Mouse (Mus musculus): ENCODE measurements around the gene Ppat. TPM values are rescaled to one million over a fixed set of nuclear protein-coding genes. Genes with fewer than 3 reads are reported as not detected.

Gene Ppat
- total and polyA plus RNA-seq, 3 experiments = 5.5 to 17.6 (median 13.3) TPM

GRCm38 (mm10) chr5:76906155-76906499, 45.3 kb downstream of the Ppat start:
- Histone ChIP-seq H3K27me3 (ENCODE audit: control insufficient read depth, insufficient read depth, low read length) (no peaks in the 10 kb centered on the region), H3K9ac (ENCODE audit: low read depth, low read length) (peak overlapping the region; percentile 77), H3K79me2 (replicated peaks; ENCODE audit: control insufficient read depth, insufficient read depth, low read length) (no peaks in the 10 kb centered on the region), H3K4me1 (ENCODE audit: control insufficient read depth, insufficient read depth, low read length) (peaks cover 3% of the 10 kb centered on the region; the same call in 1 of the 2 replicates), H3K27ac (peak overlapping the region; percentile 90; the same call in 1 of the 2 replicates), H3K4me3 (peak overlapping the region; percentile 95), H3K36me3 (ENCODE audit: control insufficient read depth, insufficient read depth, low read length) (no peaks in the 10 kb centered on the region)
- WGBS = 30% methylated on average over 3 of the region's 3 CpGs
- no peak for DNase-seq
- intact Hi-C loops (cut with DNase I) = no loop called here
- TF ChIP-seq POLR2A (IDR thresholded peaks at IDR 0.05; ENCODE audit: insufficient read depth, low read depth, low read length) = no peak
- TF ChIP-seq EP300 (IDR thresholded peaks at IDR 0.05; ENCODE audit: insufficient read depth, low read depth, low read length) = no peak
- no peak for TF ChIP-seq CTCF (IDR thresholded peaks at IDR 0.05)

GRCm38 (mm10) chr5:76905405-76906154, 45.8 kb downstream of the Ppat start, which contains the start of gene Aasdh:
Gene Aasdh, minus strand, starts transcription at chr5:76905514.
- DNase-seq = peak; percentile 94 to 98
- H3K27me3 ChIP-seq (ENCODE audit: control insufficient read depth, insufficient read depth, low read length) = no peaks in the 10 kb centered on the region
- peak within 1 kb of the TSS; percentile 90 for H3K27ac ChIP-seq
- peak within 1 kb of the TSS; percentile 77 for H3K9ac ChIP-seq (ENCODE audit: low read depth, low read length)
- H3K4me1 ChIP-seq (ENCODE audit: control insufficient read depth, insufficient read depth, low read length) = peaks cover 3% of the 10 kb centered on the region; the same call in 1 of the 2 replicates
- TF ChIP-seq CTCF (IDR thresholded peaks at IDR 0.05) (peak; percentile 67), EP300 (IDR thresholded peaks at IDR 0.05; ENCODE audit: insufficient read depth, low read depth, low read length) (peak; percentile 78), POLR2A (IDR thresholded peaks at IDR 0.05; ENCODE audit: insufficient read depth, low read depth, low read length) (peak; percentile 99)
- WGBS = under 1% methylated on average over 47 of the region's 47 CpGs
- intact Hi-C loops (cut with DNase I) = loop anchor here (1.0 kb wide), 2 partner anchors 46 to 69 kb away; partner anchors contain the start of genes Paics, Ppat and Srp72
- H3K4me3 ChIP-seq = peak within 1 kb of the TSS; percentile 95
- H3K79me2 ChIP-seq (replicated peaks; ENCODE audit: control insufficient read depth, insufficient read depth, low read length) = no peaks in the 10 kb centered on the region
- no peaks in the 10 kb centered on the region for H3K36me3 ChIP-seq (ENCODE audit: control insufficient read depth, insufficient read depth, low read length)

GRCm38 (mm10) chr5:76904713-76905404, 46.5 kb downstream of the Ppat start:
- Histone ChIP-seq H3K79me2 (replicated peaks; ENCODE audit: control insufficient read depth, insufficient read depth, low read length) (no peaks in the 10 kb centered on the region), H3K36me3 (ENCODE audit: control insufficient read depth, insufficient read depth, low read length) (no peaks in the 10 kb centered on the region), H3K9ac (ENCODE audit: low read depth, low read length) (peak overlapping the region; percentile 77), H3K27ac (peak overlapping the region; percentile 90), H3K27me3 (ENCODE audit: control insufficient read depth, insufficient read depth, low read length) (no peaks in the 10 kb centered on the region), H3K4me3 (peak overlapping the region; percentile 95), H3K4me1 (ENCODE audit: control insufficient read depth, insufficient read depth, low read length) (peaks cover 3% of the 10 kb centered on the region; the same call in 1 of the 2 replicates)
- WGBS = 1% methylated on average over 19 of the region's 19 CpGs
- DNase-seq = no peak
- intact Hi-C loops (cut with DNase I) = loop anchor here (1.0 kb wide), 2 partner anchors 46 to 69 kb away; partner anchors contain the start of genes Paics, Ppat and Srp72
- TF ChIP-seq EP300 (IDR thresholded peaks at IDR 0.05; ENCODE audit: insufficient read depth, low read depth, low read length) (no peak), POLR2A (IDR thresholded peaks at IDR 0.05; ENCODE audit: insufficient read depth, low read depth, low read length) (no peak), CTCF (IDR thresholded peaks at IDR 0.05) (no peak)

DNA sequence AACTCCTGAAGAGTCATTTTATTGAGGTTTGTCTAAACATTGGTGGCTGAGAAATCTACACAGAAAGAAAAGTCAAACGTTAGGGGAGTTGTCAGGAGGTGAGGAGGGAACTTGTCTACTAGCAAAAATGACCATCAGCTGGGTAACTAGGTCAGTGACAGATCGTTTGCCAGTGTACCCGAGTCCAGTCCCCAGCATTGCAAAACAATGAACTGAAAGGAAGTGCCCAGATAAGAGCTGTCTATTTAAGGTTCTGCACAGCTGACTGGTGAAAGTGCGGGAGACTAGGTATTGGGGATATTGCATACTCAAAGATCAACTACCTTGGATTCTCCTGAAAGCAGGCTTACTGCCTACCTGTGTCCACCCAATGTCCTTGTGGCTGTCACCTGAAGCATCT, 49.2 kb downstream of the Ppat start:
- TF ChIP-seq CTCF (IDR thresholded peaks at IDR 0.05) (no peak), EP300 (IDR thresholded peaks at IDR 0.05; ENCODE audit: insufficient read depth, low read depth, low read length) (no peak), POLR2A (IDR thresholded peaks at IDR 0.05; ENCODE audit: insufficient read depth, low read depth, low read length) (no peak)
- Histone ChIP-seq H3K27me3 (ENCODE audit: control insufficient read depth, insufficient read depth, low read length) (no peaks in the 10 kb centered on the region), H3K79me2 (replicated peaks; ENCODE audit: control insufficient read depth, insufficient read depth, low read length) (no peaks in the 10 kb centered on the region), H3K36me3 (ENCODE audit: control insufficient read depth, insufficient read depth, low read length) (no peaks in the 10 kb centered on the region), H3K27ac (no peak overlapping the region), H3K4me1 (ENCODE audit: control insufficient read depth, insufficient read depth, low read length) (peaks cover 3% of the 10 kb centered on the region; the same call in 1 of the 2 replicates), H3K9ac (ENCODE audit: low read depth, low read length) (no peak overlapping the region), H3K4me3 (no peak overlapping the region)
- DNase-seq = no peak
- intact Hi-C loops (cut with DNase I) = no loop called here
- WGBS = 33% methylated on average over 4 of the region's 4 CpGs

GRCm38 (mm10) chr5:76893084-76893483, 58.3 kb downstream of the Ppat start:
- Histone ChIP-seq H3K4me1 (ENCODE audit: control insufficient read depth, insufficient read depth, low read length) (no peaks in the 10 kb centered on the region), H3K9ac (ENCODE audit: low read depth, low read length) (no peak overlapping the region), H3K79me2 (replicated peaks; ENCODE audit: control insufficient read depth, insufficient read depth, low read length) (no peaks in the 10 kb centered on the region), H3K27me3 (ENCODE audit: control insufficient read depth, insufficient read depth, low read length) (no peaks in the 10 kb centered on the region), H3K36me3 (ENCODE audit: control insufficient read depth, insufficient read depth, low read length) (no peaks in the 10 kb centered on the region), H3K27ac (no peak overlapping the region), H3K4me3 (no peak overlapping the region)
- 81% methylated on average over 2 of the region's 2 CpGs for WGBS
- TF ChIP-seq POLR2A (IDR thresholded peaks at IDR 0.05; ENCODE audit: insufficient read depth, low read depth, low read length) = no peak
- TF ChIP-seq EP300 (IDR thresholded peaks at IDR 0.05; ENCODE audit: insufficient read depth, low read depth, low read length) = no peak
- no peak for TF ChIP-seq CTCF (IDR thresholded peaks at IDR 0.05)
- no peak for DNase-seq
- intact Hi-C loops (cut with DNase I) = no loop called here
